Mouse (Mus musculus) cerebellum, adult 9-10 months (tissue): ENCODE results near the gene Papss2.

Experiments used
- DNase-seq: peaks from one replicate; pipeline ENCODE4 v3.0.0; 2022

The Papss2 gene

DNA sequence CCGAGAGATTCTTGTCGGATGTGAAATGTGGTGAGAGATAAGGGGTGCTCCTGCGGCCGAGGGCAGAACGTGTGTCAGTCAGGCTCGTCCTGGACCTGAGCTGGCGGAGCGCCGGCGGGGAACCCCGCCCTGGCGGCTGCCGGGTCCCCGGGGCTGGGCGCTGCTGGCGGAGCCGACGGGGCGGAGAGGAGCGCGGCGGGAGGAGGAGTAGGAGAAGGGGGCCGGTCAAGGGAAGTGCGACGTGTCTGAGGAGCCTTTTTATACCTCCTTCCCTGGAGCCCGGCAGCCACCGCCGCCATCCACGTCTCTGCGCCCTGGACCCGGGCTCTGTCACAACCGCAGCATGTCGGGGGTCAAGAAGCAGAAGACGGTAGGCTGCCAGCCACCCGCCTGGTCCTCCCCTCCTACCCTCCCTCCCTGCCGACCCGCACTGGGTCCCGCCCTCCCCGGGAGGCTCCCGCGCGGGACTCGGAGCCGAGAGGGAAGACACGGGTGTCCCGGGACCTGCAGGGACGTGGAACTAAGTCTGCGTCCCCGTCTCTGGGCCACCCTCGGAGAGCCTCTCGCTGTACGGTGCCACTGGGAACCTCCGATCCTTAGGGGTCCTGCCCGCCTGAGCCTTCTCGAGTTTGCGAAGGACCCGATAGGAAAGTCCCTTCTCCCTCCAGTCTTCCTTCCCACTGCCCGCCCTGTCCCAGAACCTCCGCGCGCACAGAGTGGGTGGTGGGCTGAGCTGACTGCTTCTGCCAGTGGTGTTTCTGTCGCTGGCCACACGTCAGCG is at the start of gene Papss2:
Gene Papss2, plus strand, starts transcription at position 285 of the 781 bp plus-strand sequence.
- no peak for DNase-seq

DNA sequence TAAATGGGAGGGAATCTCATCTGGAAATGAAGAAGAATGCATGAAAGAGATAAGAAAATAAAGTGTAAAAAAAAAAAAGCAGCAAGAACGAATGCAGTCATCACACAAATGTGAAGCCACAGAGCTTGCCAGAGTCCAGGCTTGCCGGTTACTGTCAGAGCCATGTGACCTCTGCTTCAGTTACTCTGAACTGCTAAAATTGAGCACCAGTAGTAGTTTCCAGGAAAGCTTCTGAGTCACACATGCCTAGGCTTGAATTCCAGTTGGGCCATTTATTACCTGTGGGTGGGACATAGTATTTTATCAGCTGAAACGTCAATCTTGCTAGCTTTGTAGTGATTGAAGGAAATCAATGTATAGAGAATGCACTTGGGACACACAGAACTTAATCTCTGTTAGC is 48.2 kb upstream of the Papss2 start:
- DNase-seq, result no peak

DNA sequence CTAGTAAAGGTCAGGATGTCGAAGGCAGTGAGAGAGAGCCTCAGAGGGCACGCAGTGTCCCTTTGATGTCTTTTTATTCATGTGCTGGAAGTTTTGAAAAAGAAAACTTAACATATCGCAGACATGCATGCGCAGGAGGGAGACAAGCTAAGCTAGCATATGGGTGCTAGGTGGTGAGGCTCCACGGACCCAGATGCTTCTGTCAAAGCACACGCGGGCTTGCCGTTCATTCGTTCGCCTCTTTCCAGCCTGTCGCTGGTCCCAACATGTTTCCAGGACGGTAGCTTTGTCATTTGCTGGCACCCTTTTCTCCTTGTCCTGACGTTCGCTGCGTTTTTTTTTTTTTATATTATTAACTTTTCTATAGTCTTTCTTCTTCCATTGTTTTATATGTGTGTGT is 47.4 kb upstream of the Papss2 start:
- DNase-seq, result no peak

DNA sequence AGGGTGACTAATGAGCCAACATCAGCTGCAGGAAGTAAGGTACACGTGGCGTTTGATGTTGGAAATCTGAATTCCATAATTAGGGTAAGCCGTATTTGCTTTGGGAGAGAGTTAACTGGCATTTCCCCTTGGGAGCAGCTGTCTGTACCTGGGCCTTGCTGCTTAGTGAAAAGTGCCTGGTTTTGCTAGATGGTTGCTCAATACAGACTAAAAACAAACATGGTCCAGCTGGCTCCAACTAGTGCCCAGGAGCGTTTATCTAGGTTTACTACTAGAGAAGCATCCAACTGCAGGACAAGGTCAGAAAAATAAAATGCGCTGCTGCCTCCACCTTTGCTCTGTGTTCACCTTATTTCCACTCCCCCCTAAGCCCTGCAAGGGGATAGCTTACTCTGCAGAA is 45.1 kb upstream of the Papss2 start:
- no peak for DNase-seq

DNA sequence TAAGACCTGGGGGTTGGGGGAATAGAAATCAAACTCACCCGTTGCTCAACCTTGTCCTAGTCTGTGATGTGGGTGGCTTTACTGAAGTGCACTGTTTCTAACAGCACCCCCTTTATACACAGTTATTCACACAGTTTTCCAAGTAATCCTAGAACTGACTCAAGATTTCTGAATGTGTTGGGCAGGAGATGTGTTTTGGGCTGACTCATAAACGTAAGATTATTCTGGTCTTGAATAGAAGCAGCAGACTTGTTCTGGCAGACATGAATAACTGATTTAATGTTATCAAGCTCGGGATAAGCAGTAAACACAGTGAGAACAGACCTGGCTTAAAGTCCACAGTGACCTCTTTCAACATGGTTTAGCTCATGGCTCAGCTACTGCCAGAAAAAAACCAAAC is 44.1 kb upstream of the Papss2 start:
- DNase-seq, result no peak

DNA sequence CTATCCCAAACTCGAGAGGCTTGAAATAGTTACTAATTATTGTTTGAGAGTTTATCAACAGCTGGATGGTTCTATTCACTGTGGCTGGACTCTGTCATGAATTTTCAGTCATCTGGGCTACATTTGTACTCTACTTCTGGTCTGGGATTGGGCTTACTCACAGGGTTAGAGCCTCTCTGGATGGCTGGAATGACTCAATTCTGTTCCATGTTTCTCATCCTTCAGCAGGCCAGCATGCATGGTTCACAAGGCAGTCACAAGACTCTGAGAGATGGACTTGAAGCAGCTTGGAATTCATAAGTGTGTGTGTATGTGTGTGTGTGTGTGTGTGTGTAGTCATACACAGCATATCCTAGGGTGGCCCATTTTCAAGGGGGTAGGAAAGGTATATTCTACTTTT is 43.5 kb upstream of the Papss2 start:
- DNase-seq, result no peak

DNA sequence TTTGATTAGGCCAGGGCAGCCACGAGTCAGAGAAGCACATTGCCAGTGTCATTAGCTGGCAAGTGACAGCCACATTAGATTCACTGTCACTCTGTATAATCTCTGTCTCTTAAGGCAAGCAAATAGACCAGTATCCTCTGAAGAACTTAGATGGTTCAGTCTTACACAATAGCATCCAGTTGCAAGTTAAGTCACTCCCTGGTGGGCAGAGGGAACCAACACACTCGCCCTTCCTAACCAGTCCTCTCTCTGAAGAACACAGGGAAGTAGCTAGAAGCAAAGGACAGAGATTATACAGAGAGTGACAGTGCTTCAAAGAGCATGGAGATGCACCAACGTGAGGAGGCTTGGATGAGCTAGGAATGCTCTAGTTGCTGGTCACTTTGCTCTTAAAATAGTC is 42.3 kb upstream of the Papss2 start:
- DNase-seq, result no peak

DNA sequence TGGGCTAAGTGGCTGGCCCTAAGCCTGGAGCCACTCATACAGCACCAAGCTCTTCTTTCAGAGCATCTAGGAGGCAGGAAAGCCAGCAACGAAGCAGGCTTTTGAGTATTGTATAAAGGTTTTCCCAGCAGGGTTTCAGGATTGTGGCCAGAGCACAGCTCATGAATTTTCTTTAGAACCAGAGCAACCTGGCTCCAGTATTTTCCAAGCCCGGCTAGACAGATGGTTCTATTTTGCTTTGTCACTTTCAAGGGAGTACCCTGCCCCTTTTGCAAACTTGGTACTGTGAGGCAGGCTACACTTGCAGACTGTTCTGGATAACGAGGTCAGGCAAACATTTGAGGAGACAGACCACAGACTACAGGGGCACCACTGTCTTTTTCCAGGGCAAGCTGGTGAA is 40.3 kb upstream of the Papss2 start:
- peak; percentile 4 for DNase-seq

DNA sequence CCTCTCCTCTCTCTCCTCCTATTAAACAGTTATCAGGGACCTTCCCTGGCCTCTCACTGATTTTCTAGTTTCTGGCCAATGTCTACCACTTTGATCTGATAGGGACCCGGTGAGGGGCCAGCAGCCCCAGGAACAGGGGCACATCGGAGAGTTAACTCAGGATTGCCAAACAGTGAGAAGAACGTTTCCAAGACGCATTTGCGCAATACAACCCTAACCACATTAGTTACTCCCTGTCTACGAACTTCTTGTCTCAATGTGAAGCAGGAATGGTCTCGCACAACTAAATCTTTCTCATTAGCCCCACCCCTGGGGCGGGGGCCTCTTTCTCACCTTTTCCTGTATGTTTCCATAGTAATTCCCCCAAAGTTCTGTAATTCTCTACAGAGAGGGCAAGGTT is 28.6 kb upstream of the Papss2 start:
- DNase-seq, result no peak

DNA sequence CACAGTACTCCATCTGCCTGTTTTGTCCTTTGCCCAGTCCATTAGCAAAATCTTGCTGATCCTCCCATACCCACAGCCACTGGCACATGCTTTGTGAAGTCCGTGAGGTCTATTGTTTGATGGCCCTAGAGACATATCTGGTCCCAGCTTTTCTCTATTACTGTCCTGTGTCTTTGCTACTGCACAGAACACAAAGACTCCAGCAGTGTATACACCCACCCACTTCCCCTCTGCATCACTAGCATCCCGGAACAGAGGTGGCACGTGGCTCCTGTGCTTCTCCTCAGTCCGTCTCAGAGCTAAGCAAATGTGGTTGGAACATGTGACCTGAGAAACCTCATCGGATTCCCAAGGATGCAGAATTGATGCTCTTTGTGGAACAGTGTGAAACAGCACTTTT is 28.1 kb upstream of the Papss2 start:
- DNase-seq, result no peak

DNA sequence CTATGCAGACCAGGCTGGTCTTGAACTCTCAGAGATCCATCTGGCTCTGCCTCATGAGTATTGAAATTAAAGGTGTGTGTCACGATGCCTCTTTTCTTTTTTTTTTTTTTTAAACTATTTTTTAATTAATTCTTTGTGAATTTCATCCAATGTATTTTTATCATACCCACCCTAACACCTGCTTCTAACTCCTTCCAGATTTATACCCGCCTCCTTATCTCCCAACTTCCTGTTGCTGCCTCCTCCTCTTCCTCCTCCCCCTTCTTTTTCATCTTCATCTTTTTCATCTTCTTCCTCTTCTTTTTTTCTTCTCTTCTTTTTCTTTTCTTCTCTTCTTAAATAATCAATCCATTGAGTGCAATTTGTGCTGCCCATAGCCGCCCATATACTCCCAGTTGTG is 27.1 kb upstream of the Papss2 start:
- DNase-seq, result no peak

DNA sequence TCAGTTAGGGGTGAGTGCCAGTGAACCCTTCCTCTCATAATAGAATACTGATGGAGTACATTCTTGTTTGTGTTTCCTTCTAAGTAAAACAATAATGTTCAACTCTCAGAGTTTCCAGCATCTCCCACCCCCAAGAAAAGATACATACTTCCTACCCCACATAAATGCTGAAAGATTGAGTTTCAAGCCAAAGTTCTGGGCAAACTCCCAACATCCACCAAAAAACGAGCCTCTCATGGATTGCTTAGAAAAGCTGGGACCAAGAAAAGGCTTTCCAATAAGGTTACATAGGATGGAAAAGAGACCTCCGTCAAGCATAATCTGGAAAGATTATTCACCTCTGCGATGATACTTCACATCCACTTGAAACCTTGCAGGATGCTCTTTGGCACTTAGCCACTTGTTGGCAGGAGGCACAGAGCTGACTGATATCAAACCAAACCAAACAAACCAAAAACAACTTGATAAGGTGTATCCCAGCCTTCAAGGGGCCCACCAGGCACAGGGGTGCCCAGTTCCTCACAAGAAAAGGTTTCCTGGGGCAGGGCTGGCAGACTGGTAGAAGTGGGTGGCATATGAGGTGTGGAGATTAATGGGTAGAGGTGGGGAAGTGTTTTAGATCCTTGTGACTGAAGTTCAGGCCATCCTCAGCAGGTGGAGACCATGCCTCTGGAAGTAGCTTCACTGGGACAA is 26.5 kb upstream of the Papss2 start:
- DNase-seq, result no peak

DNA sequence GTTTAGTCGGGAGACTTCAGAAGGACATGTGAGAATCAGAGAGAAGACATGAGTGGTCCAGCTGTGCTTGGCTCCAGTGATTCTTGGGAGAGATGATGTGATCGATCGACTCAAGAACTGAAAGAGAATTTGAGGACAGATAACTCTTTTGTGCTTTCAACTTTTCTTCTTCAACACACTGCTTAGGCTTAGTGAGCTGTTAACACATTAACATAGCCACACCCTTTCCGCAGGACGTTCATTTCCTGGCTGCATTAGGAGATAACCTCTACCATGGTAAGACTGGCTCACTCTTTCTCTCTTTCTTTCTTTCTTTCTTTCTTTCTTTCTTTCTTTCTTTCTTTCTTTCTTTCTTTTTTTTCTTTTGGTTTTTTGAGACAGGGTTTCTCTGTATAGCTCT is 25.9 kb upstream of the Papss2 start:
- no peak for DNase-seq

DNA sequence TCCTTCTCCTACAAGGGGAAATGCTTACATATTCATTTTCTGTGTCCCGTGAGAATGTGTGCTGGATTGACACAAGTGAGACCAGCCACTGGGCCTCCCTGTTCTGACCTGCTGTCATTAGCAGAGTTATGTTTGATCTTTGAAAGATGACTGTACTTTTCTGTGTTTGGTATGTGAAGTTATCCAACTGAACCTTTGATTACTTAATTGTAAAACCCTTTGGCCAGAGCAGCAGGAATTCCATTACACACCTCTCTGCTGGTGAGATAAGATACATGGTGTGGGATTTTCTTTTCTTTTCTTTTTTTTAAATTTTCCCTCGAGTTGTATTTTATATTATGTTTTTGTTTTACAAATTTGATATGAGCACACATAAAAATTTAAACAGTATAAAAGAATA is 23.4 kb upstream of the Papss2 start:
- no peak for DNase-seq

DNA sequence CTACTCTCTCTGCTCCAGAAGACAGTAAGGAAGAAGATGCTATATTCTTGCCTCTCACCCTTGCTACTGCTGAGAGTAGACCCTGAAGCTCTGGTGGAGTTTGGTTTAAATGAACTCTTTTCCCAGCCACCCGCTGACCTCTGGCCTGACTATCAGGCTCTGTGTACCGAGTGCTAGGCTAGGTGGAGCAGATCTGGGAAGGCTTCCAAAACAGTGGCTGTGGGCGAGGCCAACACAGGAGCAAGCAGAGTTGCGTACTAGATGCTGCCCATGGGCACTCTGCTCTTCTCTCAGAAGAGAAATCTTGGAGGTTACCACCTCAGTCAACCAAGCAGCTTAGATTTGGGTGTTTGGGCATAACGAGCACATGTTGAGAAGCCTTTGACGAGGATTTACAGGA is 22.3 kb upstream of the Papss2 start:
- DNase-seq, result no peak

DNA sequence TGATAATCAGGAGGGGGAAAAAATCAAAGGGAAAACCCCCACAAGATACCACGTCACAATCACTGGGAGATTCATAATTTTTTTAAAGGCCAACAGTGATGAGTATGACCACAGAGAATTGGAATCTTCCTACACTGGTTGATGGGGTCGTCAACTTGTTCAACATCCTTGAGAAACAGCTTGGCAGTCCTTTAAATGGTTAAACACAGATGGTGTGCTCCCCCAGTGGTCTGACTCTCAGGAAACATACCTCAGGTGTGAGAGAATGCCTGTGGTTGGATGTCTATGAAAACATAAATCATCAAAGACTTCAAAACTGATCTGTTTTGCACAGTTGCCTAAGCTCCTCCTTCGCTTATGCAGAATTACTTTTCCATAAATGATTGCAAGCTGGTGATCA is 20.7 kb upstream of the Papss2 start:
- DNase-seq, result no peak

DNA sequence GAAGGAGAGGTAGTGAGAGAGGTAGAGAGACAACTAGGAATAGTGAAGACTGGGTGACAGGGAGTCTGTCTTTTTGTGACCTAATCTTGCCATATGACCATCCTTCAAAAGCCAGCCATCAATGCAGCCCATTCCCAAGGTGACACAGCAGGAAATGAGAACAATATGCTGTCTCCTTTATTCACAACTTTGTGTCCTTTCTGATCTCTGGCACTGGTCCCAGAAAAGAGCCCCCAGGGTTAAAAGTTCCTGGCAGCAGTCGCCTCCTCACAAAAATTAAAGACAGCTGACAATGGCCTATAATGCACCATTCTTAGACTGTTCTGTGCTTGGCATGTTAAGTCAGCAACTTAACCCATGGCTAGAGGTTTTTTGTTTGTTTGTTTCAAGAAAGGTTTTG is 17.8 kb upstream of the Papss2 start:
- no peak for DNase-seq

DNA sequence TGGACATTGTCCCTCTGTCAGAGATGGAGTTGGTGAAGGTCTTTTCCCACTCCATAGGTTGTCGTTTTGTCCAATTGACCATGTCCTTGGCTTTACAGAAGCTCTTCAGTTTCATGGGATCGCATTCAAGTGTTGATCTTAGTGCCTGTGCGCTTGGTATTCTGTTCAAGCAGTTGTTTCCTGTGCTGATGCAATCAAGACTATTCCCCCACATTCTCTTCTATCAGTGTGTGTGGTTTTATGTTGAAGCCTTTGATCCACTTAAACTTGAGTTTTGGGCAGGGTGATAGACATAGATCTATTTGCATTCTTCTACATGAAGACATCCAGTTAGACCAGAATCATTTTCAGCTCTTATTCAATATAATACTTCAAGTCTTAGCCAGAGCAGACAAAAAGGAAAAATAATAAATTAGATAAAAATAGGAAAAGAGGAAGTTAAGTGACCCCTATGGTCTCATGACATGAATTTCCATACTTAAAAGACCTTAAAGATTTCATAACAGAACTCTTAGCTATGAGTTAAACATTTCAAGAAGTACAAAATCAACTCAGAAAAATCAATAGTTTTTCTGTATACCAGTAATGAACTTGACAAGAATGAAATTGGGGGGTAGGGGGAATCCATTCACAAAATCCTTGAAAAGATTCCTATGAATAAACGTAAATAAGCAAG is 12.4 kb upstream of the Papss2 start:
- DNase-seq, result no peak

DNA sequence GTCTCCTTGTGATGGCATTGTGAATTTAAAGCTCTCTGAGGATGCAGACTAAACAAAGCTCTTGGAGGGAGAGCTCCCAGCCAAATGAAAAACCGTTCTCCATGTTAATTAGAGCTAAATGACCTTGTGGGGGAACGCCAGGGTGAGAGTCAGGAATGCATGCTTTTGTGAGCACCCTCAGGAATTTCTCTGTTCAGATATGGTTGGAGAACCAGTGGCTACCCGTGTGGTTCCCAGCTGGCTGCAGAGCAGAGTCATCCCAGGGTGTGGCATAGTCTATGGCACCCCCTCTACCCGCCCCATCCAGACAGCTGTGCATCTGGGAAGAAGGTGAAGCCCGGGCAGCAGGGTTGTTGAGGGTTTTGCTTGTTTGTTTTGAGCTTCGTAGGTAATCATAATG is 7.9 kb upstream of the Papss2 start:
- DNase-seq, result no peak

DNA sequence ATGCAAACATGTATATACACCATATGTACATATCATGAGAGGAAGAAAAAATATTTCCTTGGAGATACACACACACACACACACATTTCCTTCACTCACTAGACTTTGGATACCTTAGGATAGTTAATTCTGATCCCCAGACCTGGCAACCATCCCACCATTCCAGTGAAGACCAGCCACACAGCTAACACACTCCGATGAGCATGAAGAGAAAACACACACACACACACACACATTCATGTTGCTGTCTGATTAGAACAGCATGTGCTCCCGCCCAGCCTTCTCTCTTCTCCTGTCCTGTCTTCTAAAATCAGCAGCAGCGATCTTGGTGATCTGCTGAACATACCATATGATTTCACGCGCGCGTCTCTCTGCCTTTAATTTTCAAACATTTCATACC is 2.8 kb upstream of the Papss2 start:
- DNase-seq, result no peak

DNA sequence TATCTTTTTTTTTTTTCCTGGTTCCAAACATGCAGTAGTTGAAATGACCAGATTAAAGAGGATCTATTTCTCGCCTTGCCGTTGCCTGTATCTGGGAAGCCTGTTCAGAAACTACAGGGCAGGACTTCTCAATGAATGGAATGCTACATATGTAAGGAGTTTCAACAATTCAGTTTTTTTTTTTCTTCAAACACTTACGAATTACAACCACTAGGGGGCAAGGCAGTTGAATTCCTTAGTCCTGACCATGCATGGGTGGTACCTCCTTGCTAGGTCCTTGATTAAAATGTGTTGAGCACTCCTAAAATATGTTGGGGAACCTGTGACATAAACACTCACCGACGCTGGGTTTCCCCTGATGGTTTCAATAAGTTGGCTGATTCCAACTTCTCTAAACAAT is 1.7 kb upstream of the Papss2 start:
- DNase-seq, result no peak

DNA sequence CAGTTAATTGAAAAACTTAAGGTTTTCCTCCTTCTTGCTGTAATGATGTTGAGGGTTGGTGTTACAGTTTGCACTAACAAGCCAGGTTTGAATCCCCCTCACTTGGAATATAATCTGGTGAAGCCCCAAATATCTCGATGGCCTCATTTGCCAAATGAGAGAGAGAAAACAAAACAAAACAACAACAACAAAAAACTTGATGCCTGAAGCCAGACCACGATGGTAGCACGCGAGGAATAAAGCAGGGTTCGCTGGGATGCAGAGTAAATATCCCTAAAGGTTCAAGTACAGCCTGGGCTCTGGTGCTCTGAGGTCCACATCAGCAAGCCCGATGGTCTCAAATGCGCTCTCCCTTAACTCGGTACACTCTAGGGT is 472 bp upstream of the Papss2 start:
- no peak for DNase-seq

DNA sequence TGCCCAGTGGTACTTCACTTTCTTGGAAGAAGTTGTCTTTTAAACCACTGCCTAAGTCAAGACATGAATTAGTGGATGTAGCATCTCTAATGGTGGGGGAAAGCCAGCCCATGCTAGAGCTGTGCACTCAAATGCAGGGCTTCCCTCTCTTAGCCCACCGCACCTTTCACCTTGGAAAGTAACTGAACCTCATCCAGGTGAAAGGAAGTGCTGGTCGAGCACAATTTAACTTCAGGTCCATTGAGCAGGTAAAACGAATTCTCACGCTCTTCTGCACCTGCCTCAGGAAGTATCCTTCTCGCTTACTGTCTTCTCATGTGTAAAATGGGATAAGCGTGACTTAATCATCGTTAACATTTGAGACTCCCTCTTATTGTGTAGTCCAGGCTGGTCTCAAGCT is 3.4 kb downstream of the Papss2 start:
- DNase-seq, result no peak

DNA sequence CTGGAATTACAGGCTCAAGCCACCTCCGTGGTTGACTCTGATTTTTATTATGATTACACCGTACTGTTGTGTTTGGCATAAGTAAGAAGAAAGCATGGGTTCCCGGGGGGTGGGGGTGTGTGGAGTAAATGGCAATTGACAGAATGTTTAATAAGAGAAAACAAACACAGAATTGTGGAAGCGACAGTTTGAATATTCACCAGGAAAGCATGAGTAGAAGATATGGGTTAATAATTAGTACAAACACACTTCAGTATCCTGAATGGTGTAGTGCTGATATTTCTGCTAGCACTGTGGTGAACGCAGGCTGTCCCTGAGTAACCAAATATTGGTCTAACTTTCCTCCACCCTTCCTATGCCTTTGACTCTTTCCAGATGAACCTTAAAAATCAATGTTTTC is 3.8 kb downstream of the Papss2 start:
- DNase-seq, result no peak
